Mouse (Mus musculus): ENCODE measurements around the gene Rpl18.

GRCm38 (mm10) chr7:45723301-45723700 is 8.0 kb downstream of the Rpl18 start:
- TF ChIP-seq POLR2A (IDR thresholded peaks at IDR 0.05; ENCODE audit: borderline replicate concordance, extremely low read depth, low read depth, low read length) (no peak), CTCF (IDR thresholded peaks at IDR 0.05; ENCODE audit: insufficient read depth, low read length) (no peak)

All from lung, adult 2 months (tissue).